Mouse (Mus musculus) 3134 (cell line): Measurements from ENCODE around the gene Inpp5a.

Source experiments
- DNase-seq: peaks from one replicate; pipeline ENCODE4 v3.0.0-alpha.2; 2011; ENCODE audit warnings: low spot score; ENCODE audit not compliant: insufficient read length; ENCODE audit errors: extremely low read depth

Gene Inpp5a

GRCm38 (mm10) chr7:139388670-139389212, at the start of gene Inpp5a:
Inpp5a (plus strand) TSS chr7:139389109.
- DNase-seq: peak; percentile 99

GRCm38 (mm10) chr7:139339184-139339583, 49.7 kb upstream of the Inpp5a start:
- DNase-seq: no peak

DNA sequence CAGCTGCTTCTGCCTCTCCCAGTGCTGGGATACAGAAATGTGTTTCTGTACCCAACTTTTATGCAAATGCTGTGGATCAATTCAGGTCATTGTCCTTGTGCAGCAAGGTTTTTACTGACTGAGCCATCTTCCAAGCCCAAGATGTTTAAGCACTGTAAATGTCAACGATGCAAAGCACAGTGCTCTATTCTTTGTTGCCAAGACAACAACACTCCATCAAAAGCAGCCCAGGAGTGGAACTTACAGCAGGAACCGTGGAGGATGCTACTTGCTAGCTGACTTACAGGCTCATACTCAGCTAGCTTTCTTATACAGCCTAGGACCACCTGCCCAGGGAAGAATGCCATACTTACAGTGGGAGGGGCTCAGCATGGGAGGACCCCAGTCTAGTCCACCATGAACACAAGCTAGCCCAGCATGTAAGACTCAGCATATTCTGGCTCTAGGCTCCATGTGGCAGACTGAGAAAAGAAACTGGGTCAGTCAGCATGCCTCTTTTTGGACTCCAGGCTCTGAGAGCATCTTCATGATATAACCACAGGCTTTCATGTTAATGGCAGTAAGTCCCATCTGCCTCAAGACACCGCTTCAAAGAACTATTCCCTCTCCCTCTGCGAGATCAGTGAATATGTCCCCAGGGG, 47.8 kb upstream of the Inpp5a start:
- DNase-seq: no peak

DNA sequence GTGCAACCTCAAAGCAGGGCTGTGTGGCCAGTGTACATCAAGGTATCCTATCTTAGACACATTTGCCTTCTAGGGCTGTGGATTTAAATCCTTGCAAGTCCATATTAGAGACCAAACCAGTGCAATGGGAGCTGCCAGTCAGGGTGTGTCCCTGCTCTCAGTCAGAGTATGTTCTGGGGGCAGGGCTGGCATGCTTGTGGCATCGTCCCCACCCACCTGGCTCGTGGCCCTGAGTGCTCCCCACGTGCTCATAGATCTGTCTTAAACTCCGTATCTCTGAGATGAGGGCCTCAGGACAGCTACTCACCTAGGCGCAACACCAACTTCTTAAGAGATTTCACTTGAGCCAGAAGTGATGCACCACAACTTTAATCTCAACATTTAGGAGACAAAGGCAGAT, 46.1 kb upstream of the Inpp5a start:
- DNase-seq: peak; percentile 46

GRCm38 (mm10) chr7:139347051-139347450, 41.9 kb upstream of the Inpp5a start:
- DNase-seq: no peak

- no peak for DNase-seq
Measured at GRCm38 (mm10) chr7:139350606-139351005, 38.3 kb upstream of the Inpp5a start.

GRCm38 (mm10) chr7:139354370-139355139, 34.4 kb upstream of the Inpp5a start:
- DNase-seq: no peak

DNA sequence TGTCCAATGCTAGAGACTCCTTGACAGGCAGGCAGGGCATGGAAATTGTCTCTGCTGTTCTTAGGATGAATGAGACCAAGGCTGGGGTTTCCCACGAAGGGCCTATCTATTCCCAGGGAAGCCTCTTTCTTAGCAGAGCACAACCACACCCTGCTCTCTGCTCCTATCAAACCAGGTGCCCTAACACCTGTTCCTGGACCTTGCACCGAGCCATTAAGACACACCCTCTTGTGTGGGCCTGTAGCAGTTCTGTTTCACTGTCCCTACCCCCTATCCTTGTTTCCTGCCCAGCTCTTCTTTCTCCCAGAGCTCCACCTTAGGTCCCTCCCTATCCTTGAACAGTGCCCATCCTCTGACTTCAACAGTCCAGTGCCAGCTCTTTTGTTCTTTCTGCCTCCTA, 31.9 kb upstream of the Inpp5a start:
- DNase-seq: no peak

GRCm38 (mm10) chr7:139359906-139360305, 29.0 kb upstream of the Inpp5a start:
- DNase-seq: no peak

- no peak for DNase-seq
Measured at GRCm38 (mm10) chr7:139360890-139361559, 27.9 kb upstream of the Inpp5a start.

DNA sequence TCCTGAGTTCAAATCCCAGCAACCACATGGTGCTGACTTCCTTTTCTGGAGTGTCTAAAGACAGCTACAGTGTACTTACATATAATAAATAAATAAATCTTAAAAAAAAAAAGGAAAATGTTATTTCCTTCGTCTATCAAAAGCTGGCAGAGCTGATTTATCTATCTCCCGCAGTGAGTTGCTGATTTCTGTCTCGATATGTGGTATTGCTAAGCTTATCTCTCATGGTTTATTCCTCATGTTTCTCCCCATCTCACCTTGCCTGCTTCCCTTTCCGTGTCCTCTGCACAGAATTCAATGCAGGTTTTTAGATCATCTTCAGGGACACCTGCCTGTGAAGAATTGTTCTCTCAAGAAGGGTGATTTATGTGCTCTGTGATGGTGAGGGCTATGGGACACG, 27.1 kb upstream of the Inpp5a start:
- no peak for DNase-seq

- no peak for DNase-seq
Measured at GRCm38 (mm10) chr7:139362514-139362913, 26.4 kb upstream of the Inpp5a start.

- peak; percentile 36 for DNase-seq
Measured at GRCm38 (mm10) chr7:139363281-139364004, 25.5 kb upstream of the Inpp5a start.

DNA sequence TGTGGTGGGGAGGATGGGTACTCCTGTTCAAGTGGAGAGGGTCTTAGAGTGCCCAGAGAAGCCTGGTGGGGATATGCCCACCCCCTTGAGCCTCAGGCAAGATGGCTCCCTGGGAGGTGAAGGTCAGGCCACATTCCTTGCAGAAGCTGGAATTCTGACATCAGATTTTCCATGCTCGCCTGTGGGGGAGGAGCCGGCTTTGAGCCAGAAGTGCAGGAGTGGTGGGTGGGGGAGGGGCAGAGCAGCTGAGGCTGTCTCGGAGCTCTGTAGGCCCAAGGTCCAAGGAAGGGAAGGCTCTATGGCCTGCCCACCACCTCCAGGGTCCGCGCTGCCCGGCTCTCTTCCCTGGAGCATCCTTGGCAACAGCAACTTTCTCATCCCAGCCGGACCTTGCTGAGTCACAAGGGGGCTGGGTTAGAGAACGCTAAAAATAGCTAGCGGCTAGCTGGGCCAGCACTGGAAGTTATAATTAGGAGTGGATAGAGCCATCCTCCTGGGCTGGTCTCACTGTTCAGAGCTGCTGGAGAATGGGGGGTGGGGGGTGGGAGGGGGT, 24.8 kb upstream of the Inpp5a start:
- DNase-seq: peak; percentile 94

- no peak for DNase-seq
Measured at GRCm38 (mm10) chr7:139364936-139365830, 23.7 kb upstream of the Inpp5a start.

DNA sequence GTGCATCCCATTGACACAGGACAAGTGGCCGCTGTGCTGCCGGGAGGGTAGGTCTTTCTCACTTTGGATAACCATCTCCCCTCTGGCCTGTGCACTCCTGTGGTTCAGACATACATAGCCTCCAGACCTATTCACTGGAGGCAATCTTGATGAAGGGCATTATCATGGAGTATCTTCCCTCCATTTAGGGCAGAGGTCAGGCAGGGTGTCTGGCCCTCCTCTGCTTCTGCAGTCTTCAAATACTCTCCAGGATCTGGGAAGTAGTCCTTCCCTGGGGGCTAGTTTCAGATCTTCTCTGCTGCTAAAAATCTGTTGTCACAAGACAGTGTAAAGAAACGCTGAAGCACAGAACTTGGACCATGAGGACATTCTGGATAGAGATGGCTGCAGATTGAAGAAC, 22.8 kb upstream of the Inpp5a start:
- no peak for DNase-seq

DNA sequence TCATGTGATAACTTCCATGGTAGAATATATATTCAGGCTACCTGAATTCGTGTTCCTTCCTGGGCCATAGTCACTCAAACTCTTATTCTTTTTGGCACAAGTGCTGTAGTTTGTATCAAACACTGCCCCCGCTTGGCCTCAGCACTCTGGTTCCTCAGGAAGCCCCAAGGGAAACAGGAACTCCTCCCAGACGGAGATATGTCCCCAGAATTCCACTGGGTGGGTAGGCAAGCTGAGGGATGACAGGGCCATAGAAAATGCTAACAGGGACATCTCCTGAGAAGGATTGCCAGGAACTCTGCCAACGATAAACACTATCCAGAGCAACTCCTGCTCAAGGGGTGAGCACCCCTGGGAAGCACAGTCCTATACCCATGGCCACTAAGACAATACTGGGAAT, 22.4 kb upstream of the Inpp5a start:
- no peak for DNase-seq

DNA sequence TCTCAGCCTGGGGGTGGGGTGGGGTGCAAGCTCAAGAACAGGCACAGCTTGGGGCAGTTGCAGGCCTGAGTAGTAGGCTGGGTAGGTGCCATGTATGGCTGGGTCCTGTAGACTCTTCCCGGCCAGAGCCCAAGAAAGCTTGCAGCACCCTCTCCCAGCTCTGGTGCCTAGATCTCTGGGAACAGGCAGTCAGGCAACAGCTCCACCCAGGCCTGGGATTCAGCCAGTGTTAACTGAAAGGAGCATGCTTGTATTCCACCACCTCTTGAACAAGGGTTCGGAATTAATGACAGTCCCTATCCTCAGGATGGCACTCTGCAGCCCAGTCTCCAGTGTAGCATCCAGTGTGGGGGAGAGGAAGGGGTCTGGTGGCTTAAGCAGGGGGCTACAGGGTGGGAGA, 20.7 kb upstream of the Inpp5a start:
- no peak for DNase-seq

DNA sequence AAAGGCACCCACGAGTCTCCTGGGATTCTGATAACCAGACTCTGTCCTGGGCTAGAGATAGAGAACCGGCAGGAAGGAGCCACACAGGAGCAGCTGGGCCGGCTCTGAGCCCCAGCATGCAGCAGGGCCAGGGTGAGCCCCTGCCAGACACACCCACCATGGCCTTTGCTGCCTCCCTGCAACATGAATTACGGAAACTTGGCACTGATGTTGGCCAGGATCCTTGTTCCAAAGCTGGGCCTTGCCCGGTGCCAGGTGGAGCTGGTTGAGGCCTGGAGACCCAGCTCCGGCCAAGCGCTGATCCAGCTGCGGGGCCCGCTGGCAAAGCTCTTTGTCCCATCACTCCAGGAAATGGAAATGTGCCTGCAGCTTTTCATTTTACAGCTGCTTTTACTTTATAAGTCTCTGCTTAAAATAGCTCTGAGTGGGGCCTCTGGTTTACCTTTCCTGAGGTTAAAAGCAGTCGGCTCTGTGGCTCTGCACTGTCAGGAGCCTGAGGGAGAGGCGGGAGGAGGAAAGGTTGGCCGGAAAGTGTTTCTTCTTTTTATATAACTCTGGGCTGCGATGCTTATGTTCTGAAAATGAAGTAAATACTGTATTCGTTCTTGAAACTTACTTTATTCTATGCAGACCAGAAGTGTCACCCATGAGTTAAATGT, 20.1 kb upstream of the Inpp5a start:
- DNase-seq: peak; percentile 64
